Mouse (Mus musculus): ENCODE data around the gene A630095N17Rik.

GRCm38 (mm10) chr1:75251112-75251970 is 19.4 kb upstream of the A630095N17Rik start:
- TF ChIP-seq CTCF (conservative IDR thresholded peaks at IDR 0.05; ENCODE audit: low read length) (peak; percentile 80), NANOG (IDR thresholded peaks at IDR 0.05; ENCODE audit: borderline replicate concordance, low read length) (no peak), POU5F1 (IDR thresholded peaks at IDR 0.05; ENCODE audit: borderline replicate concordance, low read length) (no peak)
